18 mouse cellular contexts compared by ENCODE assay signal in the genomic region with DNA sequence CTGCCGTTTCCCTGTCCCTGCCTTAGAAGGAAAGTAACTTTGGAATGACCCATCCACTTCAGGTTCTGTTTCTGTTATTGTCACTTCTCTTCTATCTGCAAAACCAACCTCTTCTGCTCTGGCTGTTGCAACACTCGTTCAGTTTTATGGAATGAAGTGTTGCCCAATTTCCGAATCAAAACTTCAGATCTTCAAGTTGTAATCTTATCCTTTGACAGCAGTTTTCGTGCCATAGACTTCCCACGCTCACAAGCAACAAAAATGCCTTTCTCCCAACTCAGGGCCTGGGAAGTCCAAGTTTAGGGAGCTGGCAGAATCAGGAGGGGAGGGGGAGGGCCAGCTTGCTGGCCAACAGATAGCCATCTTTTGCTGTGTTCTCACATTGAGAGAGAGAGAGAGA.
DNase-seq lines count a peak whose midpoint lies in the region; ATAC-seq and TF ChIP-seq lines count a peak whose summit lies in the region.
"Had no signal": no experiment of that assay in that cellular context is flagged by ENCODE, and none has a peak within 500 bp of the region (broad histone marks: within the 10 kb centered on the region; RNA-seq: fewer than 3 reads in every experiment).

No protein-coding gene starts in this region.

- TF ChIP-seq CTCF in left cerebral cortex, adult 2 months (IDR thresholded peaks at IDR 0.05): no peak

- H3K27me3 ChIP-seq in hindbrain, embryonic 13.5 days: no peaks in the 10 kb centered on the region
- no peaks in the 10 kb centered on the region for H3K27me3 ChIP-seq in midbrain, embryonic 13.5 days
- H3K27me3 ChIP-seq: embryonic facial prominence, embryonic 13.5 days; forebrain, embryonic 12.5 days; neural tube, embryonic 13.5 days; Patski had no signal

- H3K36me3 ChIP-seq in hindbrain, embryonic 13.5 days: no peaks in the 10 kb centered on the region
- no peaks in the 10 kb centered on the region for H3K36me3 ChIP-seq in midbrain, embryonic 13.5 days
- H3K36me3 ChIP-seq: embryonic facial prominence, embryonic 13.5 days; forebrain, embryonic 12.5 days; neural tube, embryonic 13.5 days had no signal

- WGBS in hindbrain, embryonic 13.5 days: 88% methylated on average over 5 of the region's 5 CpGs
- WGBS in midbrain, embryonic 13.5 days: 90% methylated on average over 5 of the region's 5 CpGs

- no peak overlapping the region for H3K27ac ChIP-seq in hindbrain, embryonic 13.5 days
- H3K27ac ChIP-seq in midbrain, embryonic 13.5 days: no peak overlapping the region
- no peak overlapping the region for H3K27ac ChIP-seq in left cerebral cortex, adult 2 months
- H3K27ac ChIP-seq: embryonic facial prominence, embryonic 13.5 days; forebrain, embryonic 12.5 days; hindbrain, embryonic 14.5 days; kidney, postnatal 0 days; neural tube, embryonic 13.5 days had no signal

- H3K9ac ChIP-seq in hindbrain, embryonic 13.5 days: no peak overlapping the region
- H3K9ac ChIP-seq in midbrain, embryonic 13.5 days (replicated peaks): no peak overlapping the region
- H3K9ac ChIP-seq: embryonic facial prominence, embryonic 13.5 days; forebrain, embryonic 12.5 days; hindbrain, embryonic 14.5 days; neural tube, embryonic 13.5 days had no signal

- DNase-seq in gastrocnemius, adult 18-20 months (ENCODE audit: low spot score): peak; percentile 23
- no peak for DNase-seq in gastrocnemius, postnatal 10 days
- DNase-seq in urinary bladder, postnatal 14 days (ENCODE audit: low spot score): peak; percentile 39
- no peak for DNase-seq in urinary bladder, postnatal 25 days (ENCODE audit: low spot score)
- peak; percentile 72 for DNase-seq in lung, postnatal 25 days (ENCODE audit: low spot score)
- no peak for DNase-seq in left cerebral cortex, adult 2 months (ENCODE audit: extremely low spot score in 1 of 2, low spot score in 2 of 2)
- DNase-seq: cerebellum, adult 2 months; gastrocnemius, postnatal 14 days; liver had no signal

- no peak for ATAC-seq in hindbrain, embryonic 13.5 days (ENCODE audit: low FRiP score)
- no peak for ATAC-seq in midbrain, embryonic 13.5 days
- ATAC-seq: intestine, embryonic 16.5 days; Patski had no signal

- no peak overlapping the region for H3K4me2 ChIP-seq in hindbrain, embryonic 13.5 days
- H3K4me2 ChIP-seq in midbrain, embryonic 13.5 days (replicated peaks): no peak overlapping the region
- H3K4me2 ChIP-seq: embryonic facial prominence, embryonic 13.5 days; forebrain, embryonic 12.5 days; hindbrain, embryonic 14.5 days; neural tube, embryonic 13.5 days had no signal

- H3K4me3 ChIP-seq in hindbrain, embryonic 13.5 days: no peak overlapping the region
- H3K4me3 ChIP-seq in midbrain, embryonic 13.5 days (replicated peaks): no peak overlapping the region
- H3K4me3 ChIP-seq in left cerebral cortex, adult 2 months: no peak overlapping the region
- H3K4me3 ChIP-seq: embryonic facial prominence, embryonic 13.5 days; forebrain, embryonic 12.5 days; neural tube, embryonic 13.5 days had no signal

- no peaks in the 10 kb centered on the region for H3K4me1 ChIP-seq in hindbrain, embryonic 13.5 days (replicated peaks)
- no peaks in the 10 kb centered on the region for H3K4me1 ChIP-seq in midbrain, embryonic 13.5 days (replicated peaks)
- H3K4me1 ChIP-seq: embryonic facial prominence, embryonic 13.5 days; forebrain, embryonic 12.5 days; neural tube, embryonic 13.5 days had no signal

- intact Hi-C loops in left cerebral cortex, adult 2 months (cut with DNase I): no loop called here

- no peaks in the 10 kb centered on the region; the same call in 1 of the 2 replicates for H3K9me3 ChIP-seq in hindbrain, embryonic 13.5 days
- no peaks in the 10 kb centered on the region for H3K9me3 ChIP-seq in midbrain, embryonic 13.5 days
- H3K9me3 ChIP-seq: embryonic facial prominence, embryonic 13.5 days; forebrain, embryonic 12.5 days; neural tube, embryonic 13.5 days had no signal

Comparison
In these comparisons a context has a peak if more than half of its experiments do, and no peak if none do; other contexts are left out.
1. DNase-seq: peak in gastrocnemius, adult 18-20 months (single experiment), urinary bladder, postnatal 14 days (single experiment) and lung, postnatal 25 days (single experiment); none in gastrocnemius, postnatal 10 days (single experiment), urinary bladder, postnatal 25 days (single experiment) and left cerebral cortex, adult 2 months (0 of 2).